Mouse (Mus musculus): ENCODE measurements around the gene Olfr603. TPM values are rescaled to one million over a fixed set of nuclear protein-coding genes. Genes with fewer than 3 reads are reported as not detected.
"Not testable (repeated sequence)": the region's sequence is repeated elsewhere in the genome, so short reads cannot be mapped to it uniquely, and the experiment has no call there.

The Olfr603 gene
- polyA plus RNA-seq (2014; fragmentation: Nextera tagmentation; extraction: Ambion mirVana): not detected in 2 replicates

DNA sequence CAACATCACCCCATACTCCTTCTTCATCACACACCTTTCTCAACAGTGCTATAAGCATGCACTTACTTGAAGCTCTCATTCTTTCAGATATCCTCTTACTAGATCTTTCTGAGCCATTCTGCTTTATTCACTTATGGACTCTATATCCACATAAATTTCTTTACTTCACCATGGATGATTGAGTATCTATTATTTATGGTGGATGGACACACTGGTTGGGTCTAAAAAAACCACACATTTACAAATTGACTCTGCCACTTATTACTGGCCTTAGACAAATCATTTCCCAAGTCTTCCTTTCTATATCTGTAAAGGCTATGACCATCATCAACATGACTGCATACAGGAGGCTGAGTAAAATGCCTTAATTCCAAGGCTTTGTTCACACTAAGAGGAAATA, at the start of gene Olfr603:
Gene Olfr603 (minus strand): TSS at position 101 of the 400 bp plus-strand sequence.
- H3K4me3 ChIP-seq (ENCODE audit: low read length): no peak within 1 kb of the TSS
- no peak within 1 kb of the TSS for H3K27ac ChIP-seq (ENCODE audit: low read depth, low read length)
- H3K9ac ChIP-seq (ENCODE audit: low read depth, low read length): no peak within 1 kb of the TSS
- H3K27me3 ChIP-seq (ENCODE audit: control insufficient read depth, insufficient read depth, low read length): no peaks in the 10 kb centered on the region
- no peaks in the 10 kb centered on the region for H3K36me3 ChIP-seq (ENCODE audit: control insufficient read depth, insufficient read depth, low read length)
- no peak for ATAC-seq (ENCODE audit: low FRiP score, low TSS enrichment)
- no peaks in the 10 kb centered on the region for H3K4me1 ChIP-seq (ENCODE audit: control insufficient read depth, insufficient read depth, low read length)
- no peaks in the 10 kb centered on the region for H3K9me3 ChIP-seq (ENCODE audit: control insufficient read depth, low read length)
- H3K4me2 ChIP-seq (replicated peaks; ENCODE audit: low read depth, low read length): no peak within 1 kb of the TSS

GRCm38 (mm10) chr7:103414772-103415171, 28.8 kb upstream of the Olfr603 start, which contains the start of gene Usp17lc:
Usp17lc (plus strand) TSS chr7:103415072.
- H3K4me1 ChIP-seq (ENCODE audit: control insufficient read depth, insufficient read depth, low read length); H3K36me3 ChIP-seq (ENCODE audit: control insufficient read depth, insufficient read depth, low read length); H3K4me3 ChIP-seq (ENCODE audit: low read length); H3K4me2 ChIP-seq (replicated peaks; ENCODE audit: low read depth, low read length); H3K27ac ChIP-seq (ENCODE audit: low read depth, low read length); H3K27me3 ChIP-seq (ENCODE audit: control insufficient read depth, insufficient read depth, low read length); H3K9me3 ChIP-seq (ENCODE audit: control insufficient read depth, low read length); H3K9ac ChIP-seq (ENCODE audit: low read depth, low read length); ATAC-seq (ENCODE audit: low FRiP score, low TSS enrichment): not testable (repeated sequence)
- 73% methylated on average over 1 of the region's 1 CpGs for WGBS

DNA sequence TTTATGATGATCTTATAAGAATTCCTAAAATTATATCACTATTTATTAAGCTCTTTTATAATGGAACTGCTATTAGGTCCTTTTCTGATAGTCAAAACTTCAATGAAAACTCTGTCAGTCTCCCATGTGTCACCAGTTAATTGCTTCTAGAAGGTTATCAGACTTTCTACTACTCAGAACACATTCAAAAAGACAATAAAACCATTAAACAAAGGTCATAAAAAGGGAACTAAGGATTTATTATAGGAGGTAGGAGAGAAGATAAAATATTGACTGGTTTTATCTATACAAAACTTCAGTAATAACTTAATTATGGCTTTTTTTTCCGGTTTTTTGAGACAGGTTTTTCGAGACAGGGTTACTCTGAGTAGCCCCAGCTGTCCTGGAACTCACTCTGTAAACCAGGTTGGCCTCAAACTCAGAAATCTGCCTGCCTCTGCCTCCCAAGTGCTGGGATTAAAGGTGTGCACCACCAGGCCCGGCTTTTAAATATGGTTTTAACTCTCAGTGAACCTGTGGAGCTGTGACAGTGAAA, 20.6 kb upstream of the Olfr603 start:
- not testable (repeated sequence) for H3K27me3 ChIP-seq (ENCODE audit: control insufficient read depth, insufficient read depth, low read length); H3K4me1 ChIP-seq (ENCODE audit: control insufficient read depth, insufficient read depth, low read length); H3K9me3 ChIP-seq (ENCODE audit: control insufficient read depth, low read length); H3K27ac ChIP-seq (ENCODE audit: low read depth, low read length); ATAC-seq (ENCODE audit: low FRiP score, low TSS enrichment); H3K36me3 ChIP-seq (ENCODE audit: control insufficient read depth, insufficient read depth, low read length); H3K4me2 ChIP-seq (replicated peaks; ENCODE audit: low read depth, low read length); H3K9ac ChIP-seq (ENCODE audit: low read depth, low read length); H3K4me3 ChIP-seq (ENCODE audit: low read length)
- 71% methylated on average over 3 of the region's 3 CpGs for WGBS

DNA sequence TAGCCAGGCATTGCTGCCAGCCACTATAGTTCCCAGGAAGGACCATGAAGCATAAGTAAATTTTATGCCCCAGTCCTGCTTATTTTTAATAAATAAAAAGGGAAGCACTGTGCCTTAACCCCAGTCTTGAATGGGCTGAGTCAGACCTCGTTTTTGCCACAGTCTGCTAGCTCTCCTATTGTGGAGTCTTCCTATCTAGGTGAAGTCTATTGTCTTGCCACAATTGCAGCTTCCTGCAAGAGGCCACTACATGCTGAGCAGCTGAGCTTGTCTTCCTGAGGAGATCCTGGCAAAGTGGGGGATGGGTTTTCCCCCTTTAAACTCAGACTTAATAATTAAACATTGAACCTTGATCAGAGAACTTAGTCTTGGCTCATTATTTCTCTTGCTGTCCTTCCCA, 13.0 kb upstream of the Olfr603 start:
- Histone ChIP-seq H3K9me3 (ENCODE audit: control insufficient read depth, low read length) (no peaks in the 10 kb centered on the region), H3K9ac (ENCODE audit: low read depth, low read length) (no peak overlapping the region), H3K27me3 (ENCODE audit: control insufficient read depth, insufficient read depth, low read length) (no peaks in the 10 kb centered on the region), H3K36me3 (ENCODE audit: control insufficient read depth, insufficient read depth, low read length) (no peaks in the 10 kb centered on the region), H3K4me3 (ENCODE audit: low read length) (no peak overlapping the region), H3K4me1 (ENCODE audit: control insufficient read depth, insufficient read depth, low read length) (no peaks in the 10 kb centered on the region), H3K4me2 (replicated peaks; ENCODE audit: low read depth, low read length) (no peak overlapping the region), H3K27ac (ENCODE audit: low read depth, low read length) (no peak overlapping the region)
- WGBS: 17% methylated on average over 1 of the region's 1 CpGs
- ATAC-seq (ENCODE audit: low FRiP score, low TSS enrichment): no peak

- Histone ChIP-seq H3K4me3 (ENCODE audit: low read length) (no peak overlapping the region), H3K9me3 (ENCODE audit: control insufficient read depth, low read length) (no peaks in the 10 kb centered on the region), H3K27me3 (ENCODE audit: control insufficient read depth, insufficient read depth, low read length) (no peaks in the 10 kb centered on the region), H3K9ac (ENCODE audit: low read depth, low read length) (no peak overlapping the region), H3K36me3 (ENCODE audit: control insufficient read depth, insufficient read depth, low read length) (no peaks in the 10 kb centered on the region), H3K27ac (ENCODE audit: low read depth, low read length) (no peak overlapping the region), H3K4me1 (ENCODE audit: control insufficient read depth, insufficient read depth, low read length) (no peaks in the 10 kb centered on the region), H3K4me2 (replicated peaks; ENCODE audit: low read depth, low read length) (no peak overlapping the region)
- ATAC-seq (ENCODE audit: low FRiP score, low TSS enrichment): no peak
Measured at GRCm38 (mm10) chr7:103397758-103398157, 11.8 kb upstream of the Olfr603 start.

DNA sequence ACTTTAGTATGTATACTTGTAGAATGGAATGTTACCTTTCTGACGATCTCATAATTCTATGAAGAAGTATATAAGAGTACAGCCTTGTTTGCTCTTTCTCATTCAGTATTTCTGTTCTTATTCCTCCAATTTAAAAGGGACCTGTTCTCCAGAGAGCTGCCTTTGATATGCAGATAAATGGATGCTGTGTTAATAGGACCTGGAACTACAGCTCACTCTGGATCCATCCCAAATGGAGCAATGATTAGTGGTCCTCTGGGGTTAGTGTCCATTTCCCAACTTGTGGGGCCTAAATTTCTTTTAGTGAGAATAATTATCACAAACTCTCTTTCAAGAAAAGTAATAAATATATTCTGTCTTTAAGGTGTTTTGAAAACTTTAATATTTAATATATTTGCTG, 23.4 kb downstream of the Olfr603 start, which contains the start of gene Olfr601:
Gene Olfr601 (minus strand): TSS at position 101 of the 400 bp plus-strand sequence.
- Histone ChIP-seq H3K9ac (ENCODE audit: low read depth, low read length) (no peak within 1 kb of the TSS), H3K4me1 (ENCODE audit: control insufficient read depth, insufficient read depth, low read length) (no peaks in the 10 kb centered on the region), H3K4me3 (ENCODE audit: low read length) (no peak within 1 kb of the TSS), H3K27me3 (ENCODE audit: control insufficient read depth, insufficient read depth, low read length) (no peaks in the 10 kb centered on the region), H3K36me3 (ENCODE audit: control insufficient read depth, insufficient read depth, low read length) (no peaks in the 10 kb centered on the region), H3K4me2 (replicated peaks; ENCODE audit: low read depth, low read length) (no peak within 1 kb of the TSS), H3K27ac (ENCODE audit: low read depth, low read length) (no peak within 1 kb of the TSS), H3K9me3 (ENCODE audit: control insufficient read depth, low read length) (no peaks in the 10 kb centered on the region)
- 95% methylated on average over 1 of the region's 1 CpGs for WGBS
- ATAC-seq (ENCODE audit: low FRiP score, low TSS enrichment): no peak

GRCm38 (mm10) chr7:103349569-103349968, 36.4 kb downstream of the Olfr603 start, which contains the start of gene Olfr600:
Olfr600 (minus strand) TSS chr7:103349669.
- no peaks in the 10 kb centered on the region for H3K4me1 ChIP-seq (ENCODE audit: control insufficient read depth, insufficient read depth, low read length)
- no peak for ATAC-seq (ENCODE audit: low FRiP score, low TSS enrichment)
- H3K4me3 ChIP-seq (ENCODE audit: low read length): no peak within 1 kb of the TSS
- no peak within 1 kb of the TSS for H3K27ac ChIP-seq (ENCODE audit: low read depth, low read length)
- no peaks in the 10 kb centered on the region for H3K36me3 ChIP-seq (ENCODE audit: control insufficient read depth, insufficient read depth, low read length)
- no peak within 1 kb of the TSS for H3K9ac ChIP-seq (ENCODE audit: low read depth, low read length)
- no peaks in the 10 kb centered on the region for H3K27me3 ChIP-seq (ENCODE audit: control insufficient read depth, insufficient read depth, low read length)
- H3K4me2 ChIP-seq (replicated peaks; ENCODE audit: low read depth, low read length): no peak within 1 kb of the TSS
- H3K9me3 ChIP-seq (ENCODE audit: control insufficient read depth, low read length): no peaks in the 10 kb centered on the region

DNA sequence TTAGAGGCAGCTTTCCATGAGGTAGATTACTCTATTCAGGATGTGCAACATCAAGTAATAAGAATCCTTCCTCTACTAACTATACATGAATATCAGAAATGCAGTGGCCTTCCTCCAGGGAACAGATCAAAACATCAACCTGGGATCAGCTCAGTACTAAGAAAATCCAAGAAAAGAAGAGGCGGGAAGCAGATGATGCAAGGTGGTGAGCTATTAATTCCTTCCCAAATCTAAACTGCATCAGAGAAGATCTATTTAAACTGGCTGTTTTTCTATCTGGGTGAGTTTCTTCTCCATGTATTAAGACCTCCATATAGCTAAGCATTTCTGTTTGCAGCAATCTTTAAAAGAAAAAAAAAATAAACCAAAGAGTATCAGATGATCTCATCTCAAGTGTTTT, 50.4 kb downstream of the Olfr603 start, which contains the start of gene Olfr599:
Gene Olfr599 (plus strand): TSS at position 301 of the 400 bp plus-strand sequence.
- H3K4me3 ChIP-seq (ENCODE audit: low read length): no peak within 1 kb of the TSS
- no peak within 1 kb of the TSS for H3K4me2 ChIP-seq (replicated peaks; ENCODE audit: low read depth, low read length)
- WGBS: 90% methylated on average over 1 of the region's 1 CpGs
- H3K36me3 ChIP-seq (ENCODE audit: control insufficient read depth, insufficient read depth, low read length): no peaks in the 10 kb centered on the region
- H3K4me1 ChIP-seq (ENCODE audit: control insufficient read depth, insufficient read depth, low read length): no peaks in the 10 kb centered on the region
- H3K27me3 ChIP-seq (ENCODE audit: control insufficient read depth, insufficient read depth, low read length): no peaks in the 10 kb centered on the region
- no peak within 1 kb of the TSS for H3K27ac ChIP-seq (ENCODE audit: low read depth, low read length)
- ATAC-seq (ENCODE audit: low FRiP score, low TSS enrichment): no peak
- H3K9me3 ChIP-seq (ENCODE audit: control insufficient read depth, low read length): no peaks in the 10 kb centered on the region
- no peak within 1 kb of the TSS for H3K9ac ChIP-seq (ENCODE audit: low read depth, low read length)

Data from kidney, embryonic 14.5 days (tissue).